Mouse (Mus musculus) mature B cell (primary cell): Measurements from ENCODE around the gene Atp2a3.

Experiments
- in situ Hi-C: fragments of 300-500 bp; cut with MboI; formaldehyde crosslinking; loops from 2 replicates; pipeline ENCODE4 v1.14.3; 2019

The Atp2a3 gene

DNA sequence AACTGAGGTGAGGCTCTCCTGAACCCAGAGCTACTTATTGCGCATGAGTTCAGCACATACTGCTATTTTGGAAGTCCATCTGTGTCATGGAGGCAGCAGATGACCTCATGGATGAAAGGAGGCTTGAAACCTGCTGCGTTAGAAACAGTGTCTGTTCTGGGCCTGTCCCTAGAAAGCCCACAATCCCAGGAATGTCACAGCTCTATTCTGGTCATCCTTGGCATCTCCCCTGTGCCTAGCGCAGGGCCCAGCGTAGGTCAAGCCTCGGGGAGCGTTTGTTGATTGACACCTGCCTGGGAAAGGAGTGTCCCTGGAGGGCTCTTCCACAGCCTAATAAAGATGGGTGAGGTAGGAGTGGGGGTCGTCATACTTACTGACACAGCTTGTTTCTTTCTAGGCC lies 75.1 kb downstream of the Atp2a3 start:
- in situ Hi-C loops = loop anchor here (5.0 kb wide), 1 partner anchor 34 kb away; no protein-coding TSS in a partner anchor

DNA sequence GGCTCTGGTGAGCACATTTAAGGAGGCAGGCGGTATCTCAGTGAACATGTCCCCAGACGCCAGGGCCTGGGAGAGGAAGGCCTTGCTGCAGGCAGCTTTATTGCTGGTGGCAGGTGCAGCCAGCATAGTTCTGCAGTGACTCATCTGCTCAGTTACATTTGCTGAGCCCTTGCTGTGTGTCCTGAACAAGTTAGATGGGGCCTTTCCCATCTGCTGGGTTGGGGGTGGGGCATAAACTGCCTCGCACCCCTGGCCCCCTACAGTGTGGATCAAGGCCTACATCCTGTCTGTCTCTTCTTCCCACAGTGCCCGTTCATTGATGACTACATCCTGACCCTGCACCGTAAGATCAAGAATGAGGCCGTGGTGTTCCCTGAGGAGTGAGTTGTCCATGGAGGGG lies 75.9 kb downstream of the Atp2a3 start:
- in situ Hi-C loops = loop anchor here (5.0 kb wide), 1 partner anchor 35 kb away; no protein-coding TSS in a partner anchor

DNA sequence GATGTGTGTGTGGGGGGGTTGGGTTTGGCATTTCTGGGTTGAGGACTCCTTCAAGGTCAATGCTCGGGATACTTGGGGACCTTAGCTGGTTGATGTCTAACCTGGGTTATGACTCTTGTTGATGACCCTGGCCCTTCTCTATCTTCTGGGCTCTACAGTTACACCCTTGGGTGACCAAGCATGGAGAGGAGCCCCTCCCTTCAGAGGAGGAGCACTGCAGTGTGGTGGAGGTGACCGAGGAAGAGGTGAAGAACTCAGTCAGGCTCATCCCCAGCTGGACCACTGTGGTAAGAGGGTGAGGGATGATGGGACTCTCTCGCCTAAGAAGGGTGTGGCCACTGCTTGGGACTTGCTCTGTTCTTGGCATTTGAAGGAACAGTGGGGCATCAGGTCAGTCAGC lies 76.7 kb downstream of the Atp2a3 start:
- in situ Hi-C loops = loop anchor here (5.0 kb wide), 1 partner anchor 35 kb away; no protein-coding TSS in a partner anchor

DNA sequence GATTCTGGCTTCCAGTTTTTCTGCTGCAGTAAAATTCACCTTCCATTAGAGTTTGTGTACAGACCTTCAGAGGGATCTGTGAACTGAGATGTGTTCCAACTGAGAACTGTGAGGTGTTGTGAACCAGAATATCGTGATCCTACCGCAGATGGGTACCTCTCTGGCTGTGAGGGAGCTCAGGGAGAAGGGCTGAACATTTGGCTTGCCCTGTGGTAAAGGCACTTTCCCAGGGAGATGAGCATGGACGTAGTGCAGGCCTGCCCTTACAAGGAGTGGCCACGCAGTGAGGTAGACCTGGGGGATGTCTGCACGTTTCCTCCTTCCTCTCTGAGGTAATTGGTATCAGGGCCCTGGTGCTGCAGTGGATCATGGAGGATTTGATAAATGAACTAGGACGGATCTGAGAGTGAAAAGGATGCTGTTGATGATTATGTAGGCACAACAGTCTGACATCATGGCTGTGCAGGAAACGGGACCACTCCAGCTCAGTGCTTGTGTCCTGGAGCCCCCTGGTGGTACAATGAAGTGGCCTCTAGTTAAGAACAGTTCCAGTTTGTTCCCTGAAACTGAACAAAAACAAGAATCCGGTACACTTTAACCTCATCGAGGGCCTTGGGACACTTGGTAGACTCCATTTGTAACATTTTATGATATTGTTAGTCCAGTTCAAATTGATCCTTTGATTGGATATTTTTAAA lies 78.3 kb downstream of the Atp2a3 start:
- in situ Hi-C loops = loop anchor here (5.0 kb wide), 1 partner anchor 37 kb away; no protein-coding TSS in a partner anchor
